Mouse (Mus musculus) MEL (cell line): Measurements from ENCODE around the gene Zfp282. TPM values are rescaled to one million over a fixed set of nuclear protein-coding genes. Genes with fewer than 3 reads are reported as not detected.

ENCODE experiments used
- DNase-seq: peaks from one replicate; pipeline ENCODE4 v3.0.0; 2011; ENCODE audit warnings: low read depth, low spot score
- H3K27ac ChIP-seq: 2 replicates; pipeline ENCODE4 v1.5.1; 2012; ENCODE audit warnings: low read depth, mild to moderate bottlenecking, control low read depth, low read length, moderate library complexity; ENCODE audit not compliant: control insufficient read depth
- H3K27me3 ChIP-seq, 2 experiments: fragments of 150-350 bp in 1 of 2; sonication (generic) in 1 of 2; 2 replicates each; pipeline ENCODE4 v1.6.1; 2012; ENCODE audit warnings: low read length in 2 of 2, mild to moderate bottlenecking in 2 of 2, improper control_type of control experiment in 1 of 2, moderate library complexity in 1 of 2; ENCODE audit not compliant: insufficient read depth in 2 of 2, control insufficient read depth in 1 of 2
- H3K36me3 ChIP-seq, 2 experiments: 2 replicates each; pipeline ENCODE4 v1.6.1; 2012 to 2014; ENCODE audit warnings: low read length in 2 of 2, improper control_type of control experiment in 1 of 2, inconsistent platforms in 1 of 2, mild to moderate bottlenecking in 1 of 2; ENCODE audit not compliant: insufficient read depth in 2 of 2, control insufficient read depth in 1 of 2
- H3K4me1 ChIP-seq, 2 experiments: fragments of 150-350 bp in 1 of 2; sonication (generic) in 1 of 2; 2 replicates each; pipeline ENCODE4 v1.6.1; 2012; ENCODE audit warnings: low read length in 2 of 2, improper control_type of control experiment in 1 of 2, mild to moderate bottlenecking in 1 of 2; ENCODE audit not compliant: insufficient read depth in 2 of 2, control insufficient read depth in 1 of 2
- H3K4me3 ChIP-seq, 2 experiments: fragments of 150-350 bp in 1 of 2; sonication (generic) in 1 of 2; 2 replicates each; pipeline ENCODE4 v1.5.1; 2012; ENCODE audit warnings: low read depth in 2 of 2, low read length in 2 of 2, mild to moderate bottlenecking in 2 of 2, moderate library complexity in 2 of 2, control low read depth in 1 of 2, improper control_type of control experiment in 1 of 2; ENCODE audit not compliant: control insufficient read depth in 1 of 2, insufficient read depth in 1 of 2
- H3K79me2 ChIP-seq: 2 replicates; pipeline ENCODE4 v1.6.1; 2012; ENCODE audit warnings: mild to moderate bottlenecking, low read length, moderate library complexity; ENCODE audit not compliant: control insufficient read depth, poor library complexity, insufficient read depth
- H3K9ac ChIP-seq: 2 replicates; pipeline ENCODE4 v1.6.1; 2012; ENCODE audit warnings: low read depth, mild to moderate bottlenecking, control low read depth, low read length, moderate library complexity; ENCODE audit not compliant: control insufficient read depth, poor library complexity, severe bottlenecking
- H3K9me3 ChIP-seq: fragments of 150-350 bp; sonication (generic); replicated peaks from 2 replicates; pipeline ENCODE4 v1.6.1; 2012; ENCODE audit warnings: mild to moderate bottlenecking, low read length, improper control_type of control experiment, moderate library complexity; ENCODE audit not compliant: insufficient read depth
- E2F4 ChIP-seq: IDR thresholded peaks from 2 replicates; pipeline ENCODE4 v1.6.1; 2011; ENCODE audit warnings: low read depth, low read length, improper control_type of control experiment, borderline replicate concordance
- ELF1 ChIP-seq: IDR thresholded peaks from 2 replicates; pipeline ENCODE4 v1.6.1; 2014; ENCODE audit warnings: low read depth, mild to moderate bottlenecking, inconsistent platforms, low read length, improper control_type of control experiment, moderate library complexity
- GATA1 ChIP-seq: IDR thresholded peaks from 2 replicates; pipeline ENCODE4 v1.6.1; 2011; ENCODE audit warnings: low read depth, low read length, improper control_type of control experiment
- JUND ChIP-seq: IDR thresholded peaks from 2 replicates; pipeline ENCODE4 v1.6.1; 2011; ENCODE audit warnings: low read depth, mild to moderate bottlenecking, improper control_type of control experiment, low read length
- KAT2A ChIP-seq: conservative IDR thresholded peaks from 2 replicates; pipeline ENCODE4 v1.6.1; 2012; ENCODE audit warnings: low read depth, low read length, improper control_type of control experiment, inconsistent platforms
- MAX ChIP-seq: IDR thresholded peaks from 2 replicates; pipeline ENCODE4 v1.6.1; 2011; ENCODE audit warnings: low read length, improper control_type of control experiment
- MXI1 ChIP-seq: IDR thresholded peaks from 2 replicates; pipeline ENCODE4 v1.6.1; 2011; ENCODE audit warnings: mild to moderate bottlenecking, low read depth, low read length, improper control_type of control experiment
- MYB ChIP-seq: IDR thresholded peaks from 2 replicates; pipeline ENCODE4 v1.6.1; 2011; ENCODE audit warnings: mild to moderate bottlenecking, low read depth, low read length, improper control_type of control experiment
- NRF1 ChIP-seq: IDR thresholded peaks from 2 replicates; pipeline ENCODE4 v1.6.1; 2014; ENCODE audit warnings: low read depth, mild to moderate bottlenecking, inconsistent platforms, low read length, improper control_type of control experiment, moderate library complexity; ENCODE audit not compliant: poor library complexity, insufficient read depth, severe bottlenecking
- POLR2A ChIP-seq, 2 experiments: IDR thresholded peaks; 2 replicates each; pipeline ENCODE4 v1.6.1; 2011 to 2012; ENCODE audit warnings: low read length in 2 of 2, mild to moderate bottlenecking in 2 of 2, control low read depth in 1 of 2, improper control_type of control experiment in 1 of 2, low read depth in 1 of 2, moderate library complexity in 1 of 2; ENCODE audit not compliant: control insufficient read depth in 1 of 2, insufficient read depth in 1 of 2, poor library complexity in 1 of 2
- POLR2AphosphoS2 ChIP-seq: IDR thresholded peaks from 2 replicates; pipeline ENCODE4 v1.6.1; 2011; ENCODE audit warnings: low read length, improper control_type of control experiment
- POLR2AphosphoS5 ChIP-seq: IDR thresholded peaks from 2 replicates; pipeline ENCODE4 v1.6.1; 2012; ENCODE audit warnings: low read depth, borderline replicate concordance, mild to moderate bottlenecking, inconsistent platforms, low read length, moderate library complexity, mixed read lengths
- RAD21 ChIP-seq: IDR thresholded peaks from 2 replicates; pipeline ENCODE4 v1.6.1; 2011; ENCODE audit warnings: mild to moderate bottlenecking, low read depth, low read length, improper control_type of control experiment
- SIN3A ChIP-seq: IDR thresholded peaks from 2 replicates; pipeline ENCODE4 v1.6.1; 2012; ENCODE audit warnings: low read length, improper control_type of control experiment, inconsistent platforms
- TAL1 ChIP-seq: IDR thresholded peaks from 2 replicates; pipeline ENCODE4 v1.6.1; 2012; ENCODE audit warnings: mild to moderate bottlenecking, inconsistent platforms, low read length, moderate library complexity, mixed read lengths
- TBP ChIP-seq: IDR thresholded peaks from 2 replicates; pipeline ENCODE4 v1.8.0; 2011; ENCODE audit warnings: low read depth, low read length, improper control_type of control experiment
- UBTF ChIP-seq: IDR thresholded peaks from 2 replicates; pipeline ENCODE4 v1.6.1; 2012; ENCODE audit warnings: low read depth, mild to moderate bottlenecking, inconsistent platforms, low read length, improper control_type of control experiment, moderate library complexity, borderline replicate concordance; ENCODE audit not compliant: insufficient read depth
- USF2 ChIP-seq, 2 experiments: IDR thresholded peaks; 2 replicates each; pipeline ENCODE4 v1.6.1; 2011 to 2012; ENCODE audit warnings: improper control_type of control experiment in 2 of 2, low read length in 2 of 2, borderline replicate concordance in 1 of 2, inconsistent platforms in 1 of 2, low read depth in 1 of 2, mild to moderate bottlenecking in 1 of 2; ENCODE audit not compliant: insufficient read depth in 1 of 2
- ZC3H11A ChIP-seq: IDR thresholded peaks from 2 replicates; pipeline ENCODE4 v1.6.1; 2012; ENCODE audit warnings: low read depth, mild to moderate bottlenecking, inconsistent platforms, low read length, improper control_type of control experiment
- ZKSCAN1 ChIP-seq: IDR thresholded peaks from 2 replicates; pipeline ENCODE4 v1.6.1; 2012; ENCODE audit warnings: low read depth, mild to moderate bottlenecking, inconsistent platforms, low read length, improper control_type of control experiment, moderate library complexity
- ZMIZ1 ChIP-seq: IDR thresholded peaks from 2 replicates; pipeline ENCODE4 v1.6.1; 2012; ENCODE audit warnings: low read depth, mild to moderate bottlenecking, inconsistent platforms, low read length, improper control_type of control experiment, moderate library complexity
- ZNF384 ChIP-seq: IDR thresholded peaks from 2 replicates; pipeline ENCODE4 v1.6.1; 2012; ENCODE audit warnings: low read depth, mild to moderate bottlenecking, inconsistent platforms, low read length, improper control_type of control experiment
- polyA plus RNA-seq, 2 experiments: library from polyadenylated mRNA; stranded (reverse) in 1 of 2; unstranded in 1 of 2; fragments of >175 nt in 1 of 2; fragments of >200 nt in 1 of 2; gene quantifications; 2 replicates each; pipeline versions ENCODE4 v1.2.1 to v1.2.4; 2012; ENCODE audit warnings: low replicate concordance in 2 of 2, low read depth in 1 of 2; ENCODE audit not compliant: insufficient read length in 2 of 2, insufficient read depth in 1 of 2, missing spikeins in 1 of 2
- total RNA-seq: library from RNA; depleted of rRNA; stranded (reverse); fragments of 300-350 nt; gene quantifications from 2 replicates; pipeline ENCODE4 v1.2.3, GENCODE M21; 2012

Zfp282 gene
- total and polyA plus RNA-seq, 3 experiments: 8.2 to 13.8 TPM; not detected in 1

GRCm38 (mm10) chr6:47909007-47909406, 32.0 kb downstream of the Zfp282 start:
- Histone ChIP-seq H3K27ac (no peak overlapping the region), H3K36me3 (peaks cover 0 to 6% of the 10 kb centered on the region in 2 experiments; a peak in 2 of 4 replicates), H3K9ac (no peak overlapping the region), H3K79me2 (no peaks in the 10 kb centered on the region), H3K4me1 (peaks cover 0 to 5% of the 10 kb centered on the region in 2 experiments; a peak in 1 of 4 replicates), H3K27me3 (no peaks in the 10 kb centered on the region), H3K4me3 (no peak overlapping the region), H3K9me3 (no peaks in the 10 kb centered on the region)
- no peak for DNase-seq
- no peak for TF ChIP-seq ZC3H11A
- TF ChIP-seq JUND: no peak
- no peak for TF ChIP-seq TAL1
- no peak for TF ChIP-seq MAX
- no peak for TF ChIP-seq SIN3A
- no peak for TF ChIP-seq ZNF384
- TF ChIP-seq POLR2AphosphoS2: no peak
- TF ChIP-seq E2F4: no peak
- no peak for TF ChIP-seq POLR2A (IDR thresholded peaks at IDR 0.05; ENCODE audit: control insufficient read depth in 1 of 2, insufficient read depth in 1 of 2, low read depth in 1 of 2, low read length in 2 of 2, poor library complexity in 1 of 2)
- TF ChIP-seq UBTF: no peak
- TF ChIP-seq POLR2AphosphoS5: no peak
- TF ChIP-seq GATA1: no peak
- TF ChIP-seq RAD21: no peak
- no peak for TF ChIP-seq KAT2A
- TF ChIP-seq MXI1: no peak
- no peak for TF ChIP-seq MYB
- TF ChIP-seq USF2 (IDR thresholded peaks at IDR 0.05; ENCODE audit: borderline replicate concordance in 1 of 2, insufficient read depth in 1 of 2, low read depth in 1 of 2, low read length in 2 of 2): no peak
- TF ChIP-seq ZMIZ1: no peak
- TF ChIP-seq NRF1: no peak
- no peak for TF ChIP-seq ELF1

GRCm38 (mm10) chr6:47911650-47912049, 34.6 kb downstream of the Zfp282 start:
- TF ChIP-seq ZNF384: peak; percentile 96
- TF ChIP-seq ZKSCAN1: no peak
- no peak for TF ChIP-seq ZC3H11A
- 0 out of 2 replicates have a peak, but pooled peaks have one; percentile 19 for TF ChIP-seq SIN3A
- TF ChIP-seq TBP: no peak
- Histone ChIP-seq H3K36me3 (peaks cover 0 to 6% of the 10 kb centered on the region in 2 experiments; a peak in 2 of 4 replicates), H3K9me3 (no peaks in the 10 kb centered on the region), H3K27ac (no peak overlapping the region), H3K4me1 (peaks cover 0 to 5% of the 10 kb centered on the region in 2 experiments; a peak in 1 of 4 replicates), H3K79me2 (no peaks in the 10 kb centered on the region), H3K4me3 (no peak overlapping the region), H3K9ac (no peak overlapping the region), H3K27me3 (no peaks in the 10 kb centered on the region)
- no peak for DNase-seq
